Mouse (Mus musculus): ENCODE measurements around the gene Mest. TPM values are rescaled to one million over a fixed set of nuclear protein-coding genes. Genes with fewer than 3 reads are reported as not detected.

Mest gene
- polyA plus RNA-seq, 1 experiment from 2014 or later = 1,099 TPM

DNA sequence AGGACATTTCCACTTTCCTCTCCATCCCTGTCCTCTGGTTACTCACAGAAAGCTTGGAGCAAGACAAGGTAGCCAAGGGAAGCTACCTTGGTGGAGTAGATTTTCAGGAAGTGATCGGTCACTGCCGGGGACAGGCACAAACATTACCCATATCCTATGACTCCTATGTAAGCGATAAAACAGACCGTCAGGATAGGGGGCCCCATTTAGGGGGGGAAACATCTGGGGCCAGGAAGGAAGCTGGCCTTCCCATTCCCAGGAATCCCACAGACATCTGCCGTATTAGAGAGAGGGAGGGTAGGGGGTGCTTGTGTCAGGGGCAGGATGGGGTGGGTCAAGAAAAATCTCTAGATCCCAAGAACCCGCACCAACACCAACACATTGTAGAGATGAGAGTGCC lies 23.2 kb upstream of the Mest start:
- DNase-seq (ENCODE audit: low spot score) (peak; percentile 76), ATAC-seq (replicated peaks; ENCODE audit: low FRiP score, low read depth) (peak; percentile 52; the same call in 1 of the 2 replicates)
- no peaks in the 10 kb centered on the region for H3K9me3 ChIP-seq (replicated peaks; ENCODE audit: low read length)
- TF ChIP-seq CTCF (IDR thresholded peaks at IDR 0.05; ENCODE audit: low read depth) = no peak
- H3K27me3 ChIP-seq (ENCODE audit: insufficient read depth, low read length) = no peaks in the 10 kb centered on the region
- H3K9ac ChIP-seq (ENCODE audit: low read depth, low read length) = no peak overlapping the region
- H3K4me1 ChIP-seq (replicated peaks; ENCODE audit: insufficient read depth, low read length) = 0 out of 2 replicates have a peak, but pooled peaks cover 9% of the 10 kb centered on the region
- no peaks in the 10 kb centered on the region for H3K36me3 ChIP-seq (ENCODE audit: insufficient read depth, low read length)
- no peak overlapping the region for H3K4me3 ChIP-seq (replicated peaks; ENCODE audit: low read depth, low read length)
- 0 out of 2 replicates have a peak overlapping the region, but pooled peaks have one; percentile 2 for H3K4me2 ChIP-seq (ENCODE audit: low read length)
- 22% methylated on average over 6 of the region's 6 CpGs for WGBS
- H3K27ac ChIP-seq = peak overlapping the region; percentile 77

DNA sequence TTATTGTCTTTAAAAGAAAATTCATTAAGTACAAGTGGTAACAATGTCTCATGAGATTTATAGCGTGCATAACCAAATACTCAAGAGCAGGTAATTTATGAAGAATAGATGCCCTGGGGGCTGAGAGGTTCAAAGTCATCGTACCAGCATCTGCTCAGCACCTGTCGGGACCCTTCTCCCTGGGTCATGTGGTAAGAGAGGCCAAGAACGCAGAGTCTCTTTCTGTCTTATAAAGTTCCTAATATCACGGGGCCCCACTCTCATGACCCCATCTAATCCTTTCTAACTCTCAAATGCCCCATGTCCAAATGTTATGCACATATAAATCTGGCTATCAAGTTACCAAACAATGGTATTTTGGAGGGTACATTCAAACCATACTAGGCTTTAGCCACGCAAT lies 20.5 kb upstream of the Mest start:
- no peaks in the 10 kb centered on the region for H3K36me3 ChIP-seq (ENCODE audit: insufficient read depth, low read length)
- 0 out of 2 replicates have a peak, but pooled peaks cover 9% of the 10 kb centered on the region for H3K4me1 ChIP-seq (replicated peaks; ENCODE audit: insufficient read depth, low read length)
- no peak overlapping the region for H3K4me2 ChIP-seq (ENCODE audit: low read length)
- no peak for DNase-seq (ENCODE audit: low spot score)
- 48% methylated on average over 6 of the region's 6 CpGs for WGBS
- H3K27ac ChIP-seq = no peak overlapping the region
- no peak overlapping the region for H3K9ac ChIP-seq (ENCODE audit: low read depth, low read length)
- no peak for ATAC-seq (replicated peaks; ENCODE audit: low FRiP score, low read depth)
- H3K9me3 ChIP-seq (replicated peaks; ENCODE audit: low read length) = no peaks in the 10 kb centered on the region
- H3K27me3 ChIP-seq (ENCODE audit: insufficient read depth, low read length) = no peaks in the 10 kb centered on the region
- H3K4me3 ChIP-seq (replicated peaks; ENCODE audit: low read depth, low read length) = no peak overlapping the region
- TF ChIP-seq CTCF (IDR thresholded peaks at IDR 0.05; ENCODE audit: low read depth) = no peak

DNA sequence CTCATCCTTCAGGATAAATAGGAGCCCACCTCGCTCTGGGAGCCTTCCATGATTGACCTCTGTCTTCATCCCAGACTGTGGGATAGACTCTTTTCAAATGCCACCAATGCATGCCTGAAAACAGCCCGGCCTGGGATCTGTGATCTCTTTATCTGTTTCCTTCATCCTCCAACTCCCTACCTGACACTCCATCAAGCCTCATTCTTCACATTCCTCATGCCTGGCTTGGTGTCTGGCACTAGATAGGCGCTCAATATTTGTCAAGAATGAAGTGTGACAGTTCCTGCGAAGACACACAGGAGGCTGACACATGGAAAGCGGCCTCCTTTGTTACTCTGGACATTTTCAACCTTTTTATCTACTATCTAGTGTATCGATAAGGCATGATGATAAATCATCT lies 19.9 kb upstream of the Mest start:
- Histone ChIP-seq H3K27ac (no peak overlapping the region), H3K4me3 (replicated peaks; ENCODE audit: low read depth, low read length) (no peak overlapping the region), H3K9me3 (replicated peaks; ENCODE audit: low read length) (no peaks in the 10 kb centered on the region), H3K36me3 (ENCODE audit: insufficient read depth, low read length) (no peaks in the 10 kb centered on the region), H3K4me2 (ENCODE audit: low read length) (no peak overlapping the region), H3K9ac (ENCODE audit: low read depth, low read length) (no peak overlapping the region), H3K27me3 (ENCODE audit: insufficient read depth, low read length) (no peaks in the 10 kb centered on the region), H3K4me1 (replicated peaks; ENCODE audit: insufficient read depth, low read length) (0 out of 2 replicates have a peak, but pooled peaks cover 9% of the 10 kb centered on the region)
- TF ChIP-seq CTCF (IDR thresholded peaks at IDR 0.05; ENCODE audit: low read depth) = no peak
- ATAC-seq (replicated peaks; ENCODE audit: low FRiP score, low read depth) (no peak), DNase-seq (ENCODE audit: low spot score) (no peak)
- WGBS = 65% methylated on average over 6 of the region's 6 CpGs

DNA sequence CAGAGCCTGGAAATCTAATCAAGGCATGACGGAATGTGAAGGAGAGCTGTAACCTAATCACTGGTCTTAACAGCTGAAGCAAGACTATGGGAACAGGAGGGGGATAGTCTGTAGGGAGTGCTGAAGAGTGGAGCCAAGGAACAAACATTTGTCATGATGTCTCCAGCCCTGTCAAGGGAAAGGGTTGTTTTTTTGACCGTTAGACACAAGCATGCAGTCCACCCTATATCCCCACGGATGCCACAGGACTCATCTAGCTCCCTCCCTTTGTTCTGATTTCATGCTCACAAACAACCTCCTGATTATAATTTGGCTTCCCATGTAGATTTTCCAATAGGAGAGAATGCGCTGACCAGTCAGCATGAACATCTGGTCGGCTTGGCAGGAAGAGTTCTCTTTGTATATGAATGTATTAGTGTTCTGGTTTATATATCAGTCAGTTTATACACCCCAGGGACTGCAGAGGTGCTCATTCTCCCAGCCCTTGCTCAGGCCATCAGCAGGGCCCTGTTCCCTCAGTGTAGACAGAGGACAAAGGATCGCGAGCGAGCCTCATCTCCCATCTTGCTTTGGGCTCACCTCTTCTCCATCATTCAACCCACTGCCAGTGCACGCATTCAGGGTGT lies 19.3 kb upstream of the Mest start:
- Histone ChIP-seq H3K9ac (ENCODE audit: low read depth, low read length) (no peak overlapping the region), H3K4me1 (replicated peaks; ENCODE audit: insufficient read depth, low read length) (0 out of 2 replicates have a peak, but pooled peaks cover 9% of the 10 kb centered on the region), H3K4me3 (replicated peaks; ENCODE audit: low read depth, low read length) (no peak overlapping the region), H3K36me3 (ENCODE audit: insufficient read depth, low read length) (no peaks in the 10 kb centered on the region), H3K4me2 (ENCODE audit: low read length) (no peak overlapping the region), H3K27ac (no peak overlapping the region), H3K27me3 (ENCODE audit: insufficient read depth, low read length) (no peaks in the 10 kb centered on the region), H3K9me3 (replicated peaks; ENCODE audit: low read length) (no peaks in the 10 kb centered on the region)
- 71% methylated on average over 9 of the region's 9 CpGs for WGBS
- TF ChIP-seq CTCF (IDR thresholded peaks at IDR 0.05; ENCODE audit: low read depth) = no peak
- 0 out of 2 replicates have a peak, but pooled peaks have one; percentile 42 for ATAC-seq (replicated peaks; ENCODE audit: low FRiP score, low read depth)
- DNase-seq (ENCODE audit: low spot score) = peak; percentile 83

DNA sequence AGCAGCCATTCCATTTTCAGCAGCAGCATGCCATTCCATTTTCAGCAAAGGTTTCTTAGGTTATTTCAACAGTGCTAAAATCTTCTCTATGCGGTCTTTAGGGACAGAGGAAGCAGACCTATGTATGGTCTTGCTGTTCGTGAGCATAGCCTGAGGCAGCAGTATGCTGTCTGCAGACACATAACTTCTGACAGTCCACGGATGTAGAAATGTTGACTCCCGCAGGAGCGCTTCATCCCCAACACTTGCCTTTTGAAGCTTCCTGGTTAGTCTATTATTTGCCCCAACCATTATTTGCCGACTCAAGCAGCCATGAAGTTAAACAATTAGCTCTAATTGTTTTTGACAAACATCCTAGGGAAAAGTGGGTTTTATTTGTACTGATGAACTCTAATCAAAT lies 14.2 kb upstream of the Mest start:
- H3K4me1 ChIP-seq (replicated peaks; ENCODE audit: insufficient read depth, low read length) = no peaks in the 10 kb centered on the region; the same call in 1 of the 2 replicates
- 42% methylated on average over 6 of the region's 6 CpGs for WGBS
- ATAC-seq (replicated peaks; ENCODE audit: low FRiP score, low read depth) (no peak), DNase-seq (ENCODE audit: low spot score) (no peak)
- H3K27me3 ChIP-seq (ENCODE audit: insufficient read depth, low read length) = no peaks in the 10 kb centered on the region
- H3K27ac ChIP-seq = no peak overlapping the region; the same call in 1 of the 2 replicates
- H3K4me2 ChIP-seq (ENCODE audit: low read length) = no peak overlapping the region
- H3K9ac ChIP-seq (ENCODE audit: low read depth, low read length) = no peak overlapping the region
- no peak for TF ChIP-seq CTCF (IDR thresholded peaks at IDR 0.05; ENCODE audit: low read depth)
- H3K9me3 ChIP-seq (replicated peaks; ENCODE audit: low read length) = no peaks in the 10 kb centered on the region
- H3K36me3 ChIP-seq (ENCODE audit: insufficient read depth, low read length) = no peaks in the 10 kb centered on the region
- no peak overlapping the region for H3K4me3 ChIP-seq (replicated peaks; ENCODE audit: low read depth, low read length)

DNA sequence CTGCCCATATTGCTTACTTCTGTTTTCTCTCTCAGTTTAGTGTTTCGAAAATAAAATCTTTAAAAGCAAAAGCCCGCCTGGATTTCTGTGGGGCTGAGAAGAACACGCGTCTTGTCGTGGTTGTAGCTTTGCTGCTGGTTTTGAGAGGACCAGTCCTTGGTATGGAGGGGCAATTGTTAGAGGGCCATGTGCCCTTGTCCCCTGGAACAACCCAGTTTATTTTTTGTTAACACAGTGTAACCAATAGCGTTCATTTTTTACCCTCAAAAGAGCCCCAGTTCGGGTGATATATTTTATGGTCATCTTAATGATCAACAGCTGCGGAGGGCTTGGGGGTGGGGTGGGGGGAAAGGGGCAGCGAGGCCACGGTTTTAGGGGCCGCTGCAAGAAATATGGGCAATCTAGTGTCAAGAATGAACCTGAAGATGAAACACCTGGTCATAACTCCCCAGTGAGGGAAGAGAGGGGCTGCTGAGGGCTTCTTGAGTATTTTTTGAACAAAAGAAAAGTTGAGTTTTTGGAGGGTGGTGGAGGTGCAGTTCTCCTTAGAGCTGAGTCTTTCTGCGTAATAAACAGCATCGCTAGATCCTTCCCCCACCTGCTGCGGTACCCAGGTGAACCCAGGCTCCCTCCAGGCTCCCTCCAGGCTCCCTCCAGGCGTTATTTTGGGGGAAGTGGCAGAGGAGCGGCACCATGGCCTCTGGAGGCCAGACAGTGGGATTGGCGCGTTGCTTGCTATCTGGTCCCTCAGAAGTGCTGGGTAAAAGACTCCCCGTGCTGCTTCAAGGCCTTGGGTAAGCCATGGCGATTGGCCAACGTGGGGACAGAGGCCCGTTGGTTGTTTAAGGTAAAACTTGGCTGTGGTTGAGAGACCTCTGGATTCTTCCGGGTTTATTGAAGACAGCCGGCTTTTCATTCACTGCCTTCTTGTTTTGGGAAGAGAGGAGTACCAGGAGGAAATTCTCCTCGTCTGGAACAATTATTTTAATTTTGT lies 12.7 kb upstream of the Mest start:
- Histone ChIP-seq H3K9ac (ENCODE audit: low read depth, low read length) (no peak overlapping the region), H3K36me3 (ENCODE audit: insufficient read depth, low read length) (no peaks in the 10 kb centered on the region), H3K4me2 (ENCODE audit: low read length) (no peak overlapping the region), H3K27ac (0 out of 2 replicates have a peak overlapping the region, but pooled peaks have one; percentile 32), H3K9me3 (replicated peaks; ENCODE audit: low read length) (no peaks in the 10 kb centered on the region), H3K27me3 (ENCODE audit: insufficient read depth, low read length) (no peaks in the 10 kb centered on the region), H3K4me1 (replicated peaks; ENCODE audit: insufficient read depth, low read length) (no peaks in the 10 kb centered on the region; the same call in 1 of the 2 replicates), H3K4me3 (replicated peaks; ENCODE audit: low read depth, low read length) (no peak overlapping the region)
- WGBS = 42% methylated on average over 25 of the region's 25 CpGs
- ATAC-seq (replicated peaks; ENCODE audit: low FRiP score, low read depth) = no peak
- no peak for TF ChIP-seq CTCF (IDR thresholded peaks at IDR 0.05; ENCODE audit: low read depth)
- DNase-seq (ENCODE audit: low spot score) = no peak

All from kidney, postnatal 0 days (tissue).